ENCODE assay signal across 13 mouse cellular contexts in genomic region chr7:89423194-89423593, GRCm38 (mm10). TPM values are rescaled to one million over a fixed set of nuclear protein-coding genes. Genes with fewer than 3 reads are reported as not detected.
DNase-seq lines count a peak whose midpoint lies in the region; ATAC-seq and TF ChIP-seq lines count a peak whose summit lies in the region.
"Had no signal": no experiment of that assay in that cellular context is flagged by ENCODE, and none has a peak within 500 bp of the region (broad histone marks: within the 10 kb centered on the region; RNA-seq: fewer than 3 reads in every experiment).

No protein-coding gene starts in this region.

- H3K27ac ChIP-seq in intestine, embryonic 16.5 days (ENCODE audit: low read length), result no peak overlapping the region
- no peak overlapping the region for H3K27ac ChIP-seq in liver, adult 2 months (replicated peaks; ENCODE audit: insufficient read depth, low read depth, low read length)

- peak; percentile 73 for ATAC-seq in intestine, embryonic 16.5 days
- ATAC-seq: hindbrain, embryonic 16.5 days; midbrain, embryonic 16.5 days had no signal

- H3K4me1 ChIP-seq in intestine, embryonic 16.5 days (ENCODE audit: control insufficient read depth, insufficient read depth, low read length), result peaks cover 7% of the 10 kb centered on the region; the same call in 1 of the 2 replicates
- H3K4me1 ChIP-seq in liver, adult 2 months (ENCODE audit: control insufficient read depth, insufficient read depth, low read length), result peaks cover 2% of the 10 kb centered on the region; the same call in 1 of the 2 replicates

- no peak for TF ChIP-seq POLR2A in liver, adult 2 months (IDR thresholded peaks at IDR 0.05; ENCODE audit: extremely low read depth, insufficient read depth, low read length)

- no peak overlapping the region for H3K4me3 ChIP-seq in intestine, embryonic 16.5 days (ENCODE audit: low read length)
- no peak overlapping the region for H3K4me3 ChIP-seq in liver, adult 2 months (ENCODE audit: insufficient read depth, low read depth, low read length)

- no peaks in the 10 kb centered on the region for H3K36me3 ChIP-seq in intestine, embryonic 16.5 days (ENCODE audit: control insufficient read depth, insufficient read depth, low read length)
- H3K36me3 ChIP-seq in liver, adult 2 months (ENCODE audit: control insufficient read depth, insufficient read depth, low read length), result no peaks in the 10 kb centered on the region

- no peak overlapping the region for H3K4me2 ChIP-seq in intestine, embryonic 16.5 days (ENCODE audit: low read depth, low read length)

- no peaks in the 10 kb centered on the region for H3K9me3 ChIP-seq in intestine, embryonic 16.5 days (ENCODE audit: control insufficient read depth, low read length)

- no peak for TF ChIP-seq CTCF in liver, adult 2 months (IDR thresholded peaks at IDR 0.05; ENCODE audit: low read depth, low read length)

- no peaks in the 10 kb centered on the region for H3K27me3 ChIP-seq in intestine, embryonic 16.5 days (replicated peaks; ENCODE audit: control insufficient read depth, insufficient read depth, low read length)
- H3K27me3 ChIP-seq in liver, adult 2 months (ENCODE audit: control insufficient read depth, insufficient read depth, low read length), result no peaks in the 10 kb centered on the region

- H3K9ac ChIP-seq in intestine, embryonic 16.5 days (ENCODE audit: low read depth, low read length), result no peak overlapping the region
- H3K9ac ChIP-seq in liver, adult 2 months (ENCODE audit: low read depth, low read length), result no peak overlapping the region

- H3K79me2 ChIP-seq in liver, adult 2 months (ENCODE audit: control insufficient read depth, insufficient read depth, low read length), result no peaks in the 10 kb centered on the region

- peak; percentile 48 for DNase-seq in adrenal gland, adult 2 months
- DNase-seq in adrenal gland, adult 18-20 months (ENCODE audit: low spot score in 2 of 2), result no peak
- peak; percentile 25 for DNase-seq in R1 (ENCODE audit: low read depth, low spot score)
- DNase-seq in liver, adult 2 months (ENCODE audit: extremely low read depth, low read depth, low spot score), result peak; percentile 98
- DNase-seq in lung, postnatal 14 days, result no peak
- DNase-seq in c-Kit-positive CD71-positive TER-119-positive erythroid progenitor cells, embryonic 14.5 days (ENCODE audit: low spot score), result no peak
- DNase-seq in heart, postnatal 10 days, result no peak
- DNase-seq: cerebellum, postnatal 36 days; gastrocnemius, postnatal 36 days; thymus, postnatal 14 days had no signal

- 15% methylated on average over 5 of the region's 5 CpGs for WGBS in intestine, embryonic 16.5 days
- WGBS in liver, adult 2 months, result 4% methylated on average over 5 of the region's 5 CpGs

- intact Hi-C loops in heart, postnatal 10 days (cut with DNase I), result no loop called here

RNA-seq across cellular contexts. Expression of gene Fzd4, which starts 19.0 kb away (rescaled TPM):
- 10 to 100 TPM; 27.9 to 33.3 TPM for total RNA-seq in adrenal gland, adult 2 months (2021)
- 12.7 and 13.4 TPM in 2 replicates for polyA plus RNA-seq in adrenal gland, adult 2 months (2012; rRNA removed)
- 10 to 100 TPM; 26.2 to 36.4 TPM for total RNA-seq in adrenal gland, adult 18-20 months (2021)
- 7.4 and 8.9 TPM in 2 replicates for polyA plus RNA-seq in intestine, embryonic 16.5 days (2015; fragmentation: Nextera tagmentation; extraction: Ambion mirVana)
- total RNA-seq in liver, adult 2 months (2014; rRNA removed), result 11.5 and 12.1 TPM in 2 replicates
- 4.8 and 6.3 TPM in 2 replicates for polyA plus RNA-seq in liver, adult 2 months (2012; rRNA removed)
- 10 to 100 TPM; 46.3 to 49.3 TPM for total RNA-seq in heart, postnatal 10 days (2021)

RNA-seq across cellular contexts. Expression of gene Tmem135, which starts 19.2 kb away (rescaled TPM):
- total RNA-seq in adrenal gland, adult 2 months (2021), result 100 to 1,000 TPM in 1 of 2 experiments, 10 to 100 TPM in 1; 87.3 to 125 TPM
- 300 and 469 TPM in 2 replicates for polyA plus RNA-seq in adrenal gland, adult 2 months (2012; rRNA removed)
- total RNA-seq in adrenal gland, adult 18-20 months (2021), result 100 to 1,000 TPM in 1 of 2 experiments, 10 to 100 TPM in 1; 98.0 to 110 TPM
- 54.6 and 63.1 TPM in 2 replicates for polyA plus RNA-seq in intestine, embryonic 16.5 days (2015; fragmentation: Nextera tagmentation; extraction: Ambion mirVana)
- 60.4 and 60.5 TPM in 2 replicates for total RNA-seq in liver, adult 2 months (2014; rRNA removed)
- 101 and 108 TPM in 2 replicates for polyA plus RNA-seq in liver, adult 2 months (2012; rRNA removed)
- total RNA-seq in heart, postnatal 10 days (2021), result 10 to 100 TPM; 54.0 to 60.8 TPM

Comparison
In these comparisons a context has a peak if more than half of its experiments do, and no peak if none do; other contexts are left out.
1. DNase-seq: peak in adrenal gland, adult 2 months (single experiment), R1 (single experiment) and liver, adult 2 months (single experiment); none in adrenal gland, adult 18-20 months (0 of 2), lung, postnatal 14 days (single experiment), c-Kit-positive CD71-positive TER-119-positive erythroid progenitor cells, embryonic 14.5 days (single experiment) and heart, postnatal 10 days (0 of 2).